Mouse (Mus musculus) neural tube, embryonic 12.5 days (tissue): ENCODE data around the gene Styxl1. TPM values are rescaled to one million over a fixed set of nuclear protein-coding genes. Genes with fewer than 3 reads are reported as not detected.
A peak's percentile ranks its signal among the peaks of the same experiment; 100 is the strongest.

ENCODE experiments used
- ATAC-seq: fragments of 200-750 bp; cut with Nextera tagmentation; 2 replicates; pipeline ENCODE4 v1.8.0; 2017; ENCODE audit warnings: low read depth, mild to moderate bottlenecking, moderate TSS enrichment, moderate library complexity; ENCODE audit not compliant: low FRiP score
- H3K27ac ChIP-seq: fragments of 300-500 bp; sonication (generic); 2 replicates; pipeline ENCODE4 v1.5.1; 2016
- H3K27me3 ChIP-seq: fragments of 300-500 bp; sonication (generic); replicated peaks from 2 replicates; pipeline ENCODE4 v1.6.1; 2016; ENCODE audit warnings: mild to moderate bottlenecking
- H3K36me3 ChIP-seq: fragments of 300-500 bp; sonication (generic); 2 replicates; pipeline ENCODE4 v1.6.1; 2016; ENCODE audit warnings: mild to moderate bottlenecking
- H3K4me1 ChIP-seq: fragments of 300-500 bp; sonication (generic); 2 replicates; pipeline ENCODE4 v1.6.1; 2016
- H3K4me2 ChIP-seq: fragments of 300-500 bp; sonication (generic); replicated peaks from 2 replicates; pipeline ENCODE4 v1.6.1; 2016; ENCODE audit warnings: mild to moderate bottlenecking
- H3K4me3 ChIP-seq: fragments of 300-500 bp; sonication (generic); 2 replicates; pipeline ENCODE4 v1.5.1; 2016
- H3K9ac ChIP-seq: fragments of 300-500 bp; sonication (generic); 2 replicates; pipeline ENCODE4 v1.6.1; 2016; ENCODE audit warnings: mild to moderate bottlenecking
- H3K9me3 ChIP-seq: fragments of 300-500 bp; sonication (generic); 2 replicates; pipeline ENCODE4 v1.6.1; 2016; ENCODE audit warnings: mild to moderate bottlenecking
- WGBS: fragments of 180-500 bp; shearing (Covaris S2); methylation state at CpG from one replicate; pipeline ENCODE4 v1.1.7; 2016; 5-methylcytosine and 5-hydroxymethylcytosine counted together
- polyA plus RNA-seq: library from polyadenylated mRNA; unstranded; fragments of >200 nt; fragmentation: Nextera tagmentation; extraction: Ambion mirVana; gene quantifications from 2 replicates; pipeline ENCODE4 v1.2.1, GENCODE M21; 2016

Styxl1 gene
- polyA plus RNA-seq, 1 experiment from 2014 or later, result 0.30 TPM

DNA sequence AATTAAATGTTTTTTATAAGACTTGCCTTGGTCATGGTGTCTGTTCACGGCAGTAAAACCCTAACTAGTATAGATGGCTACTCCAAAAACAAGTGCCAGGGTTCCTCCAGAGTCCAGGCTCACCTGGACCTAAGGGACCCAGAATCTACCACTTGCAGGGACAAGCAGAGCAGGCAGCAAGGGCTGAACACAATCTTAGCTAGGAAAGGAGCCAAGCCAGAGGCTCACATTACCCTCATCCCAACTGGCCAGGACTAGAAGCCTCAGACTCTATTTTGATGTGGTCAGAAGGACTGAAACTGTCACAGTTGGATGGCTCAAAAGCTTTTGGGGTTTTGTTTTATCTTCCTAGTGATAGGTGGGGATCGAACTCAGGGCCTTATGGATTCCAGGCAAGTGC lies 26.6 kb downstream of the Styxl1 start:
- WGBS, result 80% methylated on average over 2 of the region's 2 CpGs

DNA sequence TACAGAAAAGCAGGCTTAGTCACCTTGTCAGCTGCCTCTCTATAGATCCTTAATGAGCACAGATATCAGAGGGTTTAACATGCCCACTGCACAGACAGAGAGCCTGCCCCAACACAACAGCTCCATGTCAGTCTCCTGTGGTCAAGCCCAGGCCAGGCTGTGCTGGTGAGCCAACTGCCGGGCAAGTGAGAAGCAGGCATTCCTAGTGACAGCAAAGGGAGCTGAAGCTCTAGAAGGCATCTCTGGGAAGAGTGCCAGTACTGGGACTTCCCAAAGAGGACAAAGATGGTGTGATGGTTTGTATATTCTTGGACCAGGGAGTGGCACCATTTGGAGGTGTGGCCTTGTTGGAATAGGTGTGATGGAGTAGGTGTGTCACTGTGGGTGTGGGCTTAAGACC lies 27.1 kb downstream of the Styxl1 start:
- H3K4me2 ChIP-seq, result no peak overlapping the region
- H3K36me3 ChIP-seq, result no peaks in the 10 kb centered on the region
- no peaks in the 10 kb centered on the region for H3K27me3 ChIP-seq
- no peak for ATAC-seq
- peaks cover 17% of the 10 kb centered on the region; the same call in 1 of the 2 replicates for H3K9me3 ChIP-seq
- WGBS, result 84% methylated on average over 1 of the region's 1 CpGs
- no peak overlapping the region for H3K9ac ChIP-seq
- H3K4me1 ChIP-seq, result no peaks in the 10 kb centered on the region
- H3K27ac ChIP-seq, result no peak overlapping the region
- H3K4me3 ChIP-seq, result no peak overlapping the region

More for the DNA sequence above, 26.6 kb downstream of the Styxl1 start:
- Histone ChIP-seq H3K27me3 (no peaks in the 10 kb centered on the region), H3K27ac (no peak overlapping the region), H3K9ac (no peak overlapping the region), H3K4me1 (no peaks in the 10 kb centered on the region), H3K36me3 (no peaks in the 10 kb centered on the region), H3K4me2 (no peak overlapping the region), H3K9me3 (peaks cover 17% of the 10 kb centered on the region; the same call in 1 of the 2 replicates), H3K4me3 (no peak overlapping the region)
- no peak for ATAC-seq

- ATAC-seq, result no peak
- peak overlapping the region; percentile 96 for H3K4me2 ChIP-seq
- peaks cover 14% of the 10 kb centered on the region for H3K4me1 ChIP-seq
- peaks cover 17% of the 10 kb centered on the region; the same call in 1 of the 2 replicates for H3K9me3 ChIP-seq
- 0 out of 2 replicates have a peak overlapping the region, but pooled peaks have one; percentile 85 for H3K4me3 ChIP-seq
- no peak overlapping the region for H3K9ac ChIP-seq
- no peaks in the 10 kb centered on the region for H3K27me3 ChIP-seq
- WGBS, result 26% methylated on average over 12 of the region's 12 CpGs
- H3K36me3 ChIP-seq, result peaks cover 18% of the 10 kb centered on the region
- H3K27ac ChIP-seq, result no peak overlapping the region
Measured at GRCm38 (mm10) chr5:135744742-135745141, 33.4 kb downstream of the Styxl1 start.

GRCm38 (mm10) chr5:135743741-135744609 lies 34.2 kb downstream of the Styxl1 start, which contains the start of gene Tmem120a:
Gene Tmem120a (minus strand): TSS chr5:135744448.
- under 1% methylated on average over 60 of the region's 60 CpGs for WGBS

DNA sequence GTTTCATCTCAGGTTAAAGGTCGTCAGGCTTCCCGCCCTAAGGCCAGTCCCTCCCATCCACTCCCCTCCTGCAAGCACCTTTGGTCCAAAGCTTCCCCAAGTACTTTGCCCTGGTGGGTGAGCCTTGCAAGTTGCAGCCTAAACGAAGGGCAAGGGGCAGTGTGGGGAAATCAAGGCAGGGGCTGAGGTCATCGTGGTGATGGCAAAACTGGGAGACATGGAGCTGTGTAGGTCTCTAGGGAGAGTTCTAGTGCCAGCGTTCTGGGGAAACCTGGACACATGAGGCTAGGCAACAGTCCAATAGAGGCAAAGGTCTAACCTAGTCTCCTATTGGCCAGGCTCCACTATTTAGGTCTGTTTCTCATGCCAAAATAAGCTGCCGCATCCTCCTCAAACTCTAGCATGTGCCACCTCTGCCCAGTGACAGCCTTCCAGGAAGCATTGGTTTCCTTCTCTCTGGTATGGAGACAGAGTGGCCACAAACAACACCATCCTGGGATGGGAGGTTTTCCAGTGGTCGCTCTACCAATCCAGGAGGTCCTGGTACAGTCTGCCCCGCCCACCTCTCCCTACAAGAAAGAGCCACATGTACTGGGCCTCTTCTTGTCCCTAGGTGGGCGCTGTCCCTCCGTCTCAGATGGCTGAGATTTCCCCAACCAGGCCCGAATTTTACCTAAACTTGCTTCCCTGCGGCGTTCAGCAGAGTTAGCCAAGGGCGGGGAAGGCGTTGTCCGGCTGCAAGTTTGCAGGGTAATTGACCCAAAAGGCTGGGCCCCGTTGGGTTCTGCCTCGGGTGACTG lies 35.0 kb downstream of the Styxl1 start:
- H3K9me3 ChIP-seq, result peaks cover 9% of the 10 kb centered on the region; the same call in 1 of the 2 replicates
- H3K4me3 ChIP-seq, result peak overlapping the region; percentile 85
- no peaks in the 10 kb centered on the region for H3K27me3 ChIP-seq
- peaks cover 20% of the 10 kb centered on the region for H3K36me3 ChIP-seq
- peak overlapping the region; percentile 96 for H3K4me2 ChIP-seq
- peaks cover 14% of the 10 kb centered on the region for H3K4me1 ChIP-seq
- H3K27ac ChIP-seq, result no peak overlapping the region
- peak; percentile 59; the same call in 1 of the 2 replicates for ATAC-seq
- 23% methylated on average over 18 of the region's 18 CpGs for WGBS
- peak overlapping the region; percentile 84 for H3K9ac ChIP-seq

More at GRCm38 (mm10) chr5:135743741-135744609, 34.2 kb downstream of the Styxl1 start, which contains the start of gene Tmem120a:
- Histone ChIP-seq H3K4me2 (peak within 1 kb of the TSS; percentile 96), H3K27me3 (no peaks in the 10 kb centered on the region), H3K4me3 (peak within 1 kb of the TSS; percentile 85), H3K4me1 (peaks cover 14% of the 10 kb centered on the region), H3K9ac (peak within 1 kb of the TSS; percentile 84), H3K36me3 (peaks cover 18% of the 10 kb centered on the region), H3K27ac (no peak within 1 kb of the TSS), H3K9me3 (peaks cover 16% of the 10 kb centered on the region; the same call in 1 of the 2 replicates)
- peak; percentile 94 for ATAC-seq

GRCm38 (mm10) chr5:135742156-135742555 lies 36.0 kb downstream of the Styxl1 start:
- no peak for ATAC-seq
- Histone ChIP-seq H3K4me3 (no peak overlapping the region), H3K27me3 (no peaks in the 10 kb centered on the region), H3K27ac (no peak overlapping the region), H3K4me2 (no peak overlapping the region), H3K9me3 (no peaks in the 10 kb centered on the region), H3K4me1 (peaks cover 14% of the 10 kb centered on the region), H3K9ac (no peak overlapping the region), H3K36me3 (peaks cover 28% of the 10 kb centered on the region)
- 71% methylated on average over 10 of the region's 10 CpGs for WGBS

DNA sequence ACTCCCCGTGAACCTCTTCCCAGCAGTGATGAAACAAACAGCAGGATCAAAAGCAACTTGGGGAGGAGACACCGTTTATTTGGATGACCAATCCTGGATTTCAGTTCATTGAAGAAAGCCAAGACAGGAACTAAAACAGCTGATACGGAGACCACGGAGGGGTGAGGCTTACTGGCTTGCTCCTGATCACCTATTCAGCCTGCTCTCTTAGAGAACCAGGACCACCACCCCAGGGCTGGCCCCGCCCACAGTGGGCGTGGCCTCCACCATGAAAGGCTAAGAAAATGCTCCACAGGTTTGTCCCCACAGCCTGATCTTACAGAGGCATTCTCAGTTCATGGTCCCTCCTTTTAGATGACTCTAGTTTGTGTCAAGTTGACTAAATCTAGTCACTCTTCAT lies 39.9 kb downstream of the Styxl1 start:
- H3K4me3 ChIP-seq, result no peak overlapping the region
- H3K27ac ChIP-seq, result no peak overlapping the region
- peaks cover 67% of the 10 kb centered on the region for H3K36me3 ChIP-seq
- H3K9ac ChIP-seq, result no peak overlapping the region
- peaks cover 8% of the 10 kb centered on the region for H3K4me1 ChIP-seq
- no peaks in the 10 kb centered on the region for H3K9me3 ChIP-seq
- no peak for ATAC-seq
- H3K4me2 ChIP-seq, result no peak overlapping the region
- WGBS, result 19% methylated on average over 6 of the region's 6 CpGs
- H3K27me3 ChIP-seq, result no peaks in the 10 kb centered on the region

DNA sequence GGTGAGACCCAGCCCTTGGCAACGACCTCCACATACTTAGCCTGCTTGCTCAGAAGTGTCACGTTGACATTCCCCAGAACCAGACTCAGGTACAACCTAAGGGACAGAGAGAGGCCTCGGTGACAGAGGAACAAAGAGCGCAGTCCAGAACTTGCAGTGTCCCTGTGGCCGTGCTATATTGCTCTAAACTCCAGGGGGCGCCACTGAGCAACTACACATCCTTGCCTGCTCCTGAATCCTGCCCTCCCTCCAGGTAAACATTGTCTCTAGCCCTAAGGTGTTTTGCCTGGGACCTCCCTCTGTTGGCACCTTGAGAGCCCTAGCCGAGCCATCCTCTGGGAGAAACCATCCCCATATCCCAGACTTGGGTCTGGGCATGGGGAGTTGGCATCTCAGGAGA lies 41.0 kb downstream of the Styxl1 start:
- H3K9ac ChIP-seq, result no peak overlapping the region
- no peaks in the 10 kb centered on the region for H3K27me3 ChIP-seq
- H3K27ac ChIP-seq, result no peak overlapping the region
- no peak for ATAC-seq
- H3K9me3 ChIP-seq, result no peaks in the 10 kb centered on the region
- no peak overlapping the region for H3K4me3 ChIP-seq
- H3K4me2 ChIP-seq, result no peak overlapping the region
- H3K36me3 ChIP-seq, result peaks cover 78% of the 10 kb centered on the region
- WGBS, result 83% methylated on average over 7 of the region's 7 CpGs
- H3K4me1 ChIP-seq, result no peaks in the 10 kb centered on the region

DNA sequence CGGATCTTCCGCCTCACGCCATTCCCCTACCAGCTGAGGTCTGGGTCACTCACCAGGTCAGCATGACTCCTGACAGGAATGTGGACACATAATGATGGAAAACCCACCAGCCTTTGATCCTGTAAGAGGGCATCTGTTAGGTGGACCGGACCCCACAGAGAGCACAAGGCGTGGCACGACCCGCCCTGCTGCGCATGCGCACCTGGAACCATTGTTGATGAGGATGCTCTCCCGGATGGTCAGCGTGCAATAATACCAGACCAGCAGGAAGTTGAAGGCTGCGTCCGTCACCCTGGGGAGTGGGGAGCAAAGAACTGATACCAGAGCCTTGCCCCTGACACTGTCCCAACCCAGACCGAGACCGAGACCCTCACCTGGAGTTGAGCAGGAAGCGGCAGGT lies 41.6 kb downstream of the Styxl1 start:
- no peak for ATAC-seq
- WGBS, result 91% methylated on average over 16 of the region's 16 CpGs

DNA sequence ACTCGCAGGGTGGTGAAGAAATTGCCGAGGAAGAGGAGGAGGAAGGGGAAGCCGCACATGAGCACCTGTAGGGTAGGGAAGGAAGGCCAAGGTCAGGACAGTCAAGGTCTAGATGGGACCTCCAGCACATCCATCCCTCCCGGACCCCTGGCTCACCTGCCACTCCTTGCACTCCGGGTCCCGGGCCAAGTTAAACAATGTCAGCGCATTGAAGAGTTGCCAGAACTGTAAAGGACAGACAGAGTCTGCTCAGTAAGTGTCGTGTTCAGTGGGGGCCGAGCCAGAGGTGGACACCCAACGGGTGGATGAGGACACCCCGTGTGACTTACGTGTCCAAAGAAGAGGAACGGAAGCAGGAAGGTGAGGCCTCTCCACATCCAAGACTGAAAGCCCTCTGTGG lies 42.4 kb downstream of the Styxl1 start:
- Histone ChIP-seq H3K4me1 (no peaks in the 10 kb centered on the region), H3K9me3 (no peaks in the 10 kb centered on the region), H3K27ac (no peak overlapping the region), H3K27me3 (no peaks in the 10 kb centered on the region), H3K4me3 (no peak overlapping the region), H3K36me3 (peaks cover 79% of the 10 kb centered on the region), H3K4me2 (no peak overlapping the region), H3K9ac (no peak overlapping the region)
- ATAC-seq, result no peak
- 93% methylated on average over 13 of the region's 13 CpGs for WGBS

More for the DNA sequence above, 41.6 kb downstream of the Styxl1 start:
- Histone ChIP-seq H3K4me3 (no peak overlapping the region), H3K4me1 (no peaks in the 10 kb centered on the region), H3K36me3 (peaks cover 79% of the 10 kb centered on the region), H3K27me3 (no peaks in the 10 kb centered on the region), H3K9ac (no peak overlapping the region), H3K9me3 (no peaks in the 10 kb centered on the region), H3K27ac (no peak overlapping the region), H3K4me2 (no peak overlapping the region)

DNA sequence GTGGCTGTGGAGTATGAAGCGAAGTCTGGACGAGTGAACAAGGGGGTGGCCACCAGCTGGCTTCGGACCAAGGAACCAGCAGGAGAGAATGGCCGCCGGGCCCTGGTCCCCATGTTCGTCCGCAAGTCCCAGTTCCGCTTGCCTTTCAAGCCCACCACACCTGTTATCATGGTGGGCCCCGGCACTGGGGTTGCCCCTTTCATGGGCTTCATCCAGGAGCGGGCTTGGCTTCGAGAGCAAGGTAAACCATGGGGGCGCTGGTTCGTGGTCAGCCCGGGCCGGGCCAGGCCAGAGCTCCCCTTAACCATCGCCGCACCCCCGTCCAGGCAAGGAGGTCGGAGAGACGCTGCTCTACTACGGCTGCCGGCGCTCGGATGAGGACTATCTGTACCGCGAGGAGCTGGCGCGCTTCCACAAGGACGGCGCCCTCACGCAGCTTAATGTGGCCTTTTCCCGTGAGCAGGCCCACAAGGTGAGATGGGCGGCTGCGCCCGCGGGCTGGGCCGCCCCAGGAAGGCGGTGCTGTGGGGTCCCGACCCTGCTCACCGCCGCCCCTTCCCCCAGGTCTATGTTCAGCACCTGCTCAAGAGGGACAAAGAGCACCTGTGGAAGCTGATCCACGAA lies 44.0 kb downstream of the Styxl1 start:
- no peak for ATAC-seq
- no peaks in the 10 kb centered on the region for H3K27me3 ChIP-seq
- 95% methylated on average over 42 of the region's 42 CpGs for WGBS

GRCm38 (mm10) chr5:135733071-135733470 lies 45.1 kb downstream of the Styxl1 start:
- Histone ChIP-seq H3K4me1 (no peaks in the 10 kb centered on the region), H3K27me3 (no peaks in the 10 kb centered on the region), H3K4me3 (no peak overlapping the region), H3K36me3 (peaks cover 98% of the 10 kb centered on the region), H3K9ac (no peak overlapping the region), H3K27ac (no peak overlapping the region), H3K4me2 (no peak overlapping the region), H3K9me3 (no peaks in the 10 kb centered on the region)
- WGBS, result 91% methylated on average over 4 of the region's 4 CpGs
- ATAC-seq, result no peak

More for the DNA sequence above, 44.0 kb downstream of the Styxl1 start:
- Histone ChIP-seq H3K36me3 (peaks cover 90% of the 10 kb centered on the region), H3K4me3 (no peak overlapping the region), H3K27ac (no peak overlapping the region), H3K9ac (no peak overlapping the region), H3K4me2 (no peak overlapping the region), H3K9me3 (no peaks in the 10 kb centered on the region), H3K4me1 (no peaks in the 10 kb centered on the region)
